Mouse (Mus musculus) liver, embryonic 14.5 days (tissue): ENCODE measurements around the gene Asxl1. TPM values are rescaled to one million over a fixed set of nuclear protein-coding genes. Genes with fewer than 3 reads are reported as not detected.

Experiments
- ATAC-seq: fragments of 200-750 bp; cut with Nextera tagmentation; 2 replicates; pipeline ENCODE4 v1.8.0; 2017; ENCODE audit warnings: moderate number of reproducible peaks, mild to moderate bottlenecking, moderate library complexity; ENCODE audit not compliant: insufficient read depth
- DNase-seq, 3 experiments: peaks; one replicate each; pipeline ENCODE4 v3.0.0-alpha.2; 2012 to 2013; ENCODE audit warnings: low read depth in 3 of 3, low spot score in 3 of 3
- H3K27ac ChIP-seq: fragments of 300-500 bp; sonication (generic); 2 replicates; pipeline ENCODE4 v1.5.1; 2014; ENCODE audit warnings: moderate library complexity, mild to moderate bottlenecking, control low read depth, inconsistent platforms
- H3K27me3 ChIP-seq: fragments of 300-500 bp; sonication (generic); 2 replicates; pipeline ENCODE4 v1.6.1; 2014; ENCODE audit warnings: mild to moderate bottlenecking, low read length, moderate library complexity; ENCODE audit not compliant: control insufficient read depth, insufficient read depth
- H3K36me3 ChIP-seq: fragments of 300-500 bp; sonication (generic); replicated peaks from 2 replicates; pipeline ENCODE4 v1.6.1; 2014; ENCODE audit warnings: low read depth; ENCODE audit not compliant: control insufficient read depth, insufficient read depth
- H3K4me1 ChIP-seq, 2 experiments: fragments of 200-500 bp in 1 of 2; fragments of 300-500 bp in 1 of 2; sonication (generic) in 1 of 2; replicated peaks; 2 replicates each; pipeline ENCODE4 v1.6.1; 2012 to 2014; ENCODE audit warnings: antibody characterized with exemption in 1 of 2, inconsistent platforms in 1 of 2, low read length in 1 of 2; ENCODE audit not compliant: control insufficient read depth in 2 of 2, insufficient read depth in 2 of 2
- H3K4me2 ChIP-seq: fragments of 300-500 bp; sonication (generic); 2 replicates; pipeline ENCODE4 v1.6.1; 2014; ENCODE audit warnings: low read depth, mild to moderate bottlenecking, control low read depth, moderate library complexity
- H3K4me3 ChIP-seq, 2 experiments: fragments of 200-500 bp in 1 of 2; fragments of 300-500 bp in 1 of 2; sonication (generic) in 1 of 2; 2 replicates each; pipeline ENCODE4 v1.5.1; 2012 to 2014; ENCODE audit warnings: low read depth in 2 of 2, low read length in 2 of 2, mild to moderate bottlenecking in 2 of 2, control low read depth in 1 of 2, inconsistent platforms in 1 of 2, moderate library complexity in 1 of 2; ENCODE audit not compliant: insufficient read depth in 1 of 2
- H3K9ac ChIP-seq: fragments of 300-500 bp; sonication (generic); replicated peaks from 2 replicates; pipeline ENCODE4 v1.6.1; 2014; ENCODE audit warnings: mild to moderate bottlenecking, control low read depth, moderate library complexity
- H3K9me3 ChIP-seq: fragments of 300-500 bp; sonication (generic); 2 replicates; pipeline ENCODE4 v1.6.1; 2016; ENCODE audit warnings: low read length, mixed read lengths; ENCODE audit not compliant: control insufficient read depth
- CTCF ChIP-seq: IDR thresholded peaks from 2 replicates; pipeline ENCODE4 v1.5.1; 2016; ENCODE audit warnings: antibody characterized with exemption, low read depth, control low read depth
- EP300 ChIP-seq: IDR thresholded peaks from 2 replicates; pipeline ENCODE4 v1.6.1; 2016; ENCODE audit warnings: antibody characterized with exemption, low read depth
- WGBS: fragments of 180-500 bp; shearing (Covaris S2); extraction: QIAGEN DNeasy Blood & Tissue Kit; methylation state at CpG from one replicate; pipeline ENCODE4 v1.1.7; 2014; ENCODE audit not compliant: insufficient replicate concordance; 5-methylcytosine and 5-hydroxymethylcytosine counted together
- polyA plus RNA-seq, 2 experiments: library from polyadenylated mRNA; depleted of rRNA in 1 of 2; stranded (reverse) in 1 of 2; unstranded in 1 of 2; fragments of >200 nt; fragmentation: Nextera tagmentation in 1 of 2; extraction: Ambion mirVana in 1 of 2; gene quantifications; 2 replicates each; pipeline versions ENCODE4 v1.2.1 to v1.2.3; 2012 to 2014

The Asxl1 gene
- polyA plus RNA-seq, 2 experiments: 6.5 to 7.7 TPM

GRCm38 (mm10) chr2:153425998-153426670 is 80.5 kb downstream of the Asxl1 start:
- no peak for DNase-seq
- no peak overlapping the region for H3K4me3 ChIP-seq
- H3K36me3 ChIP-seq: no peaks in the 10 kb centered on the region; the same call in none of the 2 replicates
- H3K4me1 ChIP-seq: peaks cover 13 to 20% of the 10 kb centered on the region in 2 experiments
- no peak overlapping the region for H3K27ac ChIP-seq
- H3K9ac ChIP-seq: no peak overlapping the region
- H3K27me3 ChIP-seq: no peaks in the 10 kb centered on the region
- TF ChIP-seq CTCF (no peak), EP300 (no peak)
- H3K4me2 ChIP-seq: no peak overlapping the region
- no peak for ATAC-seq
- H3K9me3 ChIP-seq: no peaks in the 10 kb centered on the region
- WGBS: 77% methylated on average over 9 of the region's 9 CpGs

- Histone ChIP-seq H3K4me3 (no peak overlapping the region), H3K27ac (no peak overlapping the region), H3K4me2 (no peak overlapping the region), H3K27me3 (no peaks in the 10 kb centered on the region), H3K36me3 (no peaks in the 10 kb centered on the region; the same call in none of the 2 replicates), H3K4me1 (peaks cover 13 to 20% of the 10 kb centered on the region in 2 experiments), H3K9me3 (no peaks in the 10 kb centered on the region), H3K9ac (no peak overlapping the region; the same call in 1 of the 2 replicates)
- 8% methylated on average over 2 of the region's 2 CpGs for WGBS
- no peak for TF ChIP-seq EP300
- no peak for TF ChIP-seq CTCF
- DNase-seq (peak in 1 of 3 experiments; percentile 59), ATAC-seq (peak; percentile 52; the same call in 1 of the 2 replicates)
Measured at GRCm38 (mm10) chr2:153426931-153427330, 81.3 kb downstream of the Asxl1 start.

GRCm38 (mm10) chr2:153428485-153428884 is 82.9 kb downstream of the Asxl1 start:
- Histone ChIP-seq H3K27me3 (no peaks in the 10 kb centered on the region), H3K4me2 (no peak overlapping the region), H3K36me3 (no peaks in the 10 kb centered on the region; the same call in none of the 2 replicates), H3K27ac (no peak overlapping the region), H3K9ac (no peak overlapping the region), H3K4me3 (no peak overlapping the region), H3K9me3 (no peaks in the 10 kb centered on the region), H3K4me1 (peaks cover 13 to 20% of the 10 kb centered on the region in 2 experiments)
- DNase-seq: no peak
- no peak for TF ChIP-seq EP300
- no peak for TF ChIP-seq CTCF
- 51% methylated on average over 2 of the region's 2 CpGs for WGBS
- ATAC-seq: no peak

GRCm38 (mm10) chr2:153430571-153430970 is 84.9 kb downstream of the Asxl1 start:
- 75% methylated on average over 1 of the region's 1 CpGs for WGBS
- Histone ChIP-seq H3K36me3 (peaks cover under 1% of the 10 kb centered on the region), H3K4me3 (no peak overlapping the region), H3K4me1 (peaks cover 13 to 17% of the 10 kb centered on the region in 2 experiments), H3K9ac (no peak overlapping the region), H3K27me3 (no peaks in the 10 kb centered on the region), H3K9me3 (no peaks in the 10 kb centered on the region), H3K4me2 (no peak overlapping the region), H3K27ac (no peak overlapping the region)
- no peak for ATAC-seq
- TF ChIP-seq CTCF (no peak), EP300 (no peak)
- no peak for DNase-seq

GRCm38 (mm10) chr2:153432492-153432891 is 86.9 kb downstream of the Asxl1 start:
- TF ChIP-seq EP300 (no peak), CTCF (no peak)
- Histone ChIP-seq H3K4me2 (no peak overlapping the region), H3K36me3 (peaks cover 5% of the 10 kb centered on the region), H3K9ac (no peak overlapping the region), H3K4me1 (peaks cover 11 to 17% of the 10 kb centered on the region in 2 experiments), H3K4me3 (no peak overlapping the region), H3K27ac (no peak overlapping the region), H3K27me3 (no peaks in the 10 kb centered on the region), H3K9me3 (no peaks in the 10 kb centered on the region)
- ATAC-seq (no peak; the same call in 1 of the 2 replicates), DNase-seq (no peak)
- WGBS: 53% methylated on average over 7 of the region's 7 CpGs
